Mouse (Mus musculus) yolk sac, embryonic 10.5 days (tissue): ENCODE data around the gene Gipc3.

ENCODE experiments used
- DNase-seq: peaks from one replicate; pipeline ENCODE4 v3.0.0-alpha.2; 2017; ENCODE audit warnings: low spot score

Gene Gipc3

GRCm38 (mm10) chr10:81300352-81300907, 42.6 kb downstream of the Gipc3 start:
- peak; percentile 87 for DNase-seq

- peak; percentile 87 for DNase-seq
These were observed 43.3 kb downstream of the Gipc3 start for GRCm38 (mm10) chr10:81299585-81300351.

- no peak for DNase-seq
These were observed 44.5 kb downstream of the Gipc3 start for GRCm38 (mm10) chr10:81298369-81299100.

- DNase-seq = peak; percentile 66
These were observed 45.2 kb downstream of the Gipc3 start for GRCm38 (mm10) chr10:81297845-81298244.

GRCm38 (mm10) chr10:81297246-81297645, 45.8 kb downstream of the Gipc3 start:
- no peak for DNase-seq

- DNase-seq = no peak
These were observed 47.9 kb downstream of the Gipc3 start for GRCm38 (mm10) chr10:81295185-81295584.

GRCm38 (mm10) chr10:81294442-81294841, 48.6 kb downstream of the Gipc3 start:
- DNase-seq = no peak

GRCm38 (mm10) chr10:81293334-81294030, 49.6 kb downstream of the Gipc3 start:
- DNase-seq = no peak

- peak; percentile 100 for DNase-seq
These were observed 50.3 kb downstream of the Gipc3 start, which contains the start of gene Pip5k1c for GRCm38 (mm10) chr10:81292554-81293333. Pip5k1c (plus strand) TSS chr10:81292963.

GRCm38 (mm10) chr10:81291511-81292104, 51.5 kb downstream of the Gipc3 start, which contains the start of gene Tjp3:
Tjp3 (minus strand) TSS chr10:81291581.
- DNase-seq = no peak

- DNase-seq = peak; percentile 61
These were observed 52.2 kb downstream of the Gipc3 start for GRCm38 (mm10) chr10:81290698-81291460.

- no peak for DNase-seq
These were observed 53.3 kb downstream of the Gipc3 start for GRCm38 (mm10) chr10:81289811-81290210.

- DNase-seq = peak; percentile 77
These were observed 53.8 kb downstream of the Gipc3 start for GRCm38 (mm10) chr10:81289278-81289677.

GRCm38 (mm10) chr10:81288601-81289000, 54.5 kb downstream of the Gipc3 start:
- no peak for DNase-seq

- no peak for DNase-seq
These were observed 55.4 kb downstream of the Gipc3 start for GRCm38 (mm10) chr10:81287513-81288157.

GRCm38 (mm10) chr10:81286586-81286985, 56.5 kb downstream of the Gipc3 start:
- DNase-seq = peak; percentile 89

- peak; percentile 92 for DNase-seq
These were observed 57.2 kb downstream of the Gipc3 start for GRCm38 (mm10) chr10:81285694-81286450.
